Mouse (Mus musculus): ENCODE measurements around the gene Bpnt1. TPM values are rescaled to one million over a fixed set of nuclear protein-coding genes. Genes with fewer than 3 reads are reported as not detected.

Bpnt1 gene
- total and polyA plus RNA-seq, 3 experiments: 22.0 to 29.1 TPM; not detected in 1

- Histone ChIP-seq H3K4me3 (ENCODE audit: control insufficient read depth in 1 of 2, insufficient read depth in 1 of 2, low read depth in 2 of 2, low read length in 2 of 2) (no peak overlapping the region), H3K27ac (ENCODE audit: control insufficient read depth, low read depth, low read length) (no peak overlapping the region), H3K9me3 (replicated peaks; ENCODE audit: insufficient read depth, low read length) (no peaks in the 10 kb centered on the region), H3K27me3 (ENCODE audit: control insufficient read depth in 1 of 2, insufficient read depth in 2 of 2, low read length in 2 of 2) (no peaks in the 10 kb centered on the region), H3K9ac (ENCODE audit: control insufficient read depth, low read depth, low read length, poor library complexity, severe bottlenecking) (no peak overlapping the region), H3K36me3 (ENCODE audit: control insufficient read depth in 1 of 2, insufficient read depth in 2 of 2, low read length in 2 of 2) (peaks cover 0 to 82% of the 10 kb centered on the region in 2 experiments; a peak in 2 of 4 replicates), H3K79me2 (ENCODE audit: control insufficient read depth, insufficient read depth, low read length, poor library complexity) (peaks cover 2% of the 10 kb centered on the region), H3K4me1 (ENCODE audit: control insufficient read depth in 1 of 2, insufficient read depth in 2 of 2, low read length in 2 of 2) (no peaks in the 10 kb centered on the region)
- no peak for DNase-seq (ENCODE audit: low read depth, low spot score)
- TF ChIP-seq EP300 (IDR thresholded peaks at IDR 0.05; ENCODE audit: low read depth in 1 of 2, low read length in 2 of 2) (no peak), USF2 (IDR thresholded peaks at IDR 0.05; ENCODE audit: borderline replicate concordance in 1 of 2, insufficient read depth in 1 of 2, low read depth in 1 of 2, low read length in 2 of 2) (no peak), POLR2A (IDR thresholded peaks at IDR 0.05; ENCODE audit: control insufficient read depth in 1 of 2, insufficient read depth in 1 of 2, low read depth in 1 of 2, low read length in 2 of 2, poor library complexity in 1 of 2) (no peak), CHD2 (IDR thresholded peaks at IDR 0.05; ENCODE audit: low read length) (no peak), GATA1 (IDR thresholded peaks at IDR 0.05; ENCODE audit: low read depth, low read length) (no peak), ZNF384 (IDR thresholded peaks at IDR 0.05; ENCODE audit: low read depth, low read length) (no peak), TBP (IDR thresholded peaks at IDR 0.05; ENCODE audit: low read depth, low read length) (no peak), NRF1 (IDR thresholded peaks at IDR 0.05; ENCODE audit: insufficient read depth, low read depth, low read length, poor library complexity, severe bottlenecking) (no peak), MAX (IDR thresholded peaks at IDR 0.05; ENCODE audit: low read length) (no peak), ETS1 (IDR thresholded peaks at IDR 0.05; ENCODE audit: low read depth, low read length) (no peak), POLR2AphosphoS5 (IDR thresholded peaks at IDR 0.05; ENCODE audit: borderline replicate concordance, low read depth, low read length) (no peak), SMC3 (IDR thresholded peaks at IDR 0.05; ENCODE audit: low read depth, low read length) (no peak), POLR2AphosphoS2 (IDR thresholded peaks at IDR 0.05; ENCODE audit: low read length) (no peak)
These were observed 74.0 kb downstream of the Bpnt1 start for GRCm38 (mm10) chr1:185405921-185406320.

Other genes with a start within 250 kb of the Bpnt1 start
- gene Rab3gap2, start 128.0 kb upstream of the Bpnt1 start, total RNA-seq (2012; rRNA removed): 24.1 and 29.4 TPM in 2 replicates
- gene Rab3gap2, start 128.0 kb upstream of the Bpnt1 start, polyA plus RNA-seq (2012; ENCODE audit: insufficient read depth in 1 of 2, insufficient read length in 2 of 2, low read depth in 1 of 2, low replicate concordance in 2 of 2, missing spikeins in 1 of 2): 10 to 100 TPM in 1 of 2 experiments, not detected in 1; 40.1 TPM
- gene Iars2, start 2.8 kb upstream of the Bpnt1 start, total RNA-seq (2012; rRNA removed): 36.9 and 39.9 TPM in 2 replicates
- gene Iars2, start 2.8 kb upstream of the Bpnt1 start, polyA plus RNA-seq (2012; ENCODE audit: insufficient read depth in 1 of 2, insufficient read length in 2 of 2, low read depth in 1 of 2, low replicate concordance in 2 of 2, missing spikeins in 1 of 2): 10 to 100 TPM in 1 of 2 experiments, not detected in 1; 43.9 TPM
- 177 and 197 TPM in 2 replicates for gene Eprs, start 30.9 kb downstream of the Bpnt1 start, total RNA-seq (2012; rRNA removed)
- gene Eprs, start 30.9 kb downstream of the Bpnt1 start, polyA plus RNA-seq (2012; ENCODE audit: insufficient read depth in 1 of 2, insufficient read length in 2 of 2, low read depth in 1 of 2, low replicate concordance in 2 of 2, missing spikeins in 1 of 2): 100 to 1,000 TPM; 177 to 355 TPM
- 2.1 and 3.9 TPM in 2 replicates for gene Slc30a10, start 122.7 kb downstream of the Bpnt1 start, total RNA-seq (2012; rRNA removed)
- gene Slc30a10, start 122.7 kb downstream of the Bpnt1 start, polyA plus RNA-seq (2012; ENCODE audit: insufficient read depth in 1 of 2, insufficient read length in 2 of 2, low read depth in 1 of 2, low replicate concordance in 2 of 2, missing spikeins in 1 of 2): 1 to 10 TPM in 1 of 2 experiments, not detected in 1; 7.9 TPM